Mouse (Mus musculus) cerebellum, adult 18-20 months (tissue): ENCODE results near the gene AC134908.4.

Experiments
- DNase-seq, 2 experiments: peaks; one replicate each; pipeline ENCODE4 v3.0.0; 2021

AC134908.4 gene

GRCm38 (mm10) chr17:25806507-25806906, 11.0 kb upstream of the AC134908.4 start:
- no peak for DNase-seq

GRCm38 (mm10) chr17:25802825-25803517, 7.5 kb upstream of the AC134908.4 start:
- DNase-seq: peak in 1 of 2 experiments; percentile 33

GRCm38 (mm10) chr17:25801029-25801428, 5.6 kb upstream of the AC134908.4 start:
- peak; percentile 74 to 75 for DNase-seq

GRCm38 (mm10) chr17:25796951-25797369, 1.5 kb upstream of the AC134908.4 start, which contains the start of gene Metrn:
Metrn (minus strand) TSS chr17:25797136.
- peak; percentile 73 to 81 for DNase-seq

- DNase-seq: peak in 1 of 2 experiments; percentile 45
These were observed 832 bp upstream of the AC134908.4 start for GRCm38 (mm10) chr17:25796211-25796771.

- DNase-seq: no peak
These were observed 461 bp downstream of the AC134908.4 start for GRCm38 (mm10) chr17:25794998-25795397.

- DNase-seq: peak; percentile 22 to 27
These were observed 1.3 kb downstream of the AC134908.4 start for GRCm38 (mm10) chr17:25794197-25794596.

GRCm38 (mm10) chr17:25792615-25793014, 2.8 kb downstream of the AC134908.4 start, which contains the start of gene Fam173a:
Fam173a (minus strand) TSS chr17:25792901.
- DNase-seq: peak in 1 of 2 experiments; percentile 62

GRCm38 (mm10) chr17:25791843-25792527, 3.5 kb downstream of the AC134908.4 start:
- DNase-seq: peak; percentile 79 to 90

- DNase-seq: peak in 1 of 2 experiments; percentile 28
These were observed 4.1 kb downstream of the AC134908.4 start for GRCm38 (mm10) chr17:25791320-25791842.

GRCm38 (mm10) chr17:25786781-25787504, 8.5 kb downstream of the AC134908.4 start:
- DNase-seq: peak in 1 of 2 experiments; percentile 12

- DNase-seq: peak in 1 of 2 experiments; percentile 11
These were observed 9.2 kb downstream of the AC134908.4 start, which contains the start of gene Ccdc78 for GRCm38 (mm10) chr17:25786280-25786679. Ccdc78 (plus strand) TSS chr17:25786580.

- DNase-seq: peak; percentile 96 to 99
These were observed 10.1 kb downstream of the AC134908.4 start, which contains the start of gene Haghl for GRCm38 (mm10) chr17:25785281-25785745. Haghl (minus strand) TSS chr17:25785673.

GRCm38 (mm10) chr17:25783861-25784574, 11.4 kb downstream of the AC134908.4 start:
- no peak for DNase-seq

- peak; percentile 57 to 69 for DNase-seq
These were observed 12.4 kb downstream of the AC134908.4 start for GRCm38 (mm10) chr17:25783086-25783485.

- DNase-seq: no peak
These were observed 14.1 kb downstream of the AC134908.4 start for GRCm38 (mm10) chr17:25781339-25781738.

GRCm38 (mm10) chr17:25777948-25778347, 17.5 kb downstream of the AC134908.4 start:
- no peak for DNase-seq

- no peak for DNase-seq
These were observed 20.0 kb downstream of the AC134908.4 start for GRCm38 (mm10) chr17:25775318-25776062.

- peak; percentile 97 to 99 for DNase-seq
These were observed 21.8 kb downstream of the AC134908.4 start, which contains the start of gene Narfl for GRCm38 (mm10) chr17:25773549-25774120. Narfl (plus strand) TSS chr17:25773776.

- DNase-seq: no peak
These were observed 26.1 kb downstream of the AC134908.4 start for GRCm38 (mm10) chr17:25769331-25769730.
